Mouse (Mus musculus): ENCODE results near the gene Pskh1.

DNA sequence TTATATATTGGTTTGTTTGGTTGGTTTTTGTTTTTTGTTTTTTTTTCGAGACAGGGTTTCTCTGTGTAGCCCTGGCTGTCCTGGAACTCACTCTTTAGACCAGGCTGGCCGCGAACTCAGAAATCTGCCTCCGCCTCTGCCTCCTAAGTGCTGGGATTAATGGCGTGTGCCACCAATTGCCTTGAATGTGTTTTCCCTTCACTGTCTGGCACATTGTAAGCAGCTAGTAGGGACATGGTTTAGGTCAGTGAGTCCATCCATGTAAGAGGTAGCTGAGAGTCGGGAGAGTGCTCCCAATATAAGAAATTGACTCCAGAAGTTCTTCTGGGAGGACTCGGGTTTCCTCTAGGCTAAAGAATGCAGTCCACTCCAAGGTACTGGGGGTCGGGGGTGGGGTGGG is 45.9 kb upstream of the Pskh1 start:
- TF ChIP-seq EP300 (optimal IDR thresholded peaks at IDR 0.05) (no peak), CTCF (IDR thresholded peaks at IDR 0.05; ENCODE audit: low read depth) (no peak)
